Mouse (Mus musculus): Measurements from ENCODE around the gene Znrf3.

- TF ChIP-seq CTCF (IDR thresholded peaks at IDR 0.05; ENCODE audit: control insufficient read depth, insufficient read depth, insufficient replicate concordance, low read depth, low read length) = no peak
- TF ChIP-seq POLR2A (IDR thresholded peaks at IDR 0.05; ENCODE audit: control insufficient read depth, low read depth, low read length) = no peak
Observed at GRCm38 (mm10) chr11:5422252-5422636, 22.4 kb downstream of the Znrf3 start.
